Mouse (Mus musculus) mouse embryonic stem cell (cell line): ENCODE measurements around the gene Zfp652.
"Not testable (repeated sequence)": the region's sequence is repeated elsewhere in the genome, so short reads cannot be mapped to it uniquely, and the experiment has no call there.

ENCODE experiments used
- in situ Hi-C, 2 experiments: fragments of 300-500 bp; cut with MboI; formaldehyde crosslinking; loops; 1 replicate in 1 of 2; 3 replicates in 1 of 2; pipeline ENCODE4 v1.14.3; 2019 to 2020; ENCODE audit warnings: low sequenced_read_pairs in 2 of 2, low pct_unique_long_range_greater_than_20kb in 1 of 2, mixed read lengths in 1 of 2; ENCODE audit not compliant: unreplicated experiment in 1 of 2

Gene Zfp652

GRCm38 (mm10) chr11:95712563-95713224 lies at the start of gene Zfp652:
Zfp652 (plus strand) TSS chr11:95712673.
- in situ Hi-C loops = no loop called here

GRCm38 (mm10) chr11:95666529-95667149 lies 45.8 kb upstream of the Zfp652 start, which contains the start of gene Phb:
Phb (plus strand) TSS chr11:95666957.
- in situ Hi-C loops = no loop called here

- in situ Hi-C loops = no loop called here
Observed at GRCm38 (mm10) chr11:95667177-95667576, 45.3 kb upstream of the Zfp652 start.

DNA sequence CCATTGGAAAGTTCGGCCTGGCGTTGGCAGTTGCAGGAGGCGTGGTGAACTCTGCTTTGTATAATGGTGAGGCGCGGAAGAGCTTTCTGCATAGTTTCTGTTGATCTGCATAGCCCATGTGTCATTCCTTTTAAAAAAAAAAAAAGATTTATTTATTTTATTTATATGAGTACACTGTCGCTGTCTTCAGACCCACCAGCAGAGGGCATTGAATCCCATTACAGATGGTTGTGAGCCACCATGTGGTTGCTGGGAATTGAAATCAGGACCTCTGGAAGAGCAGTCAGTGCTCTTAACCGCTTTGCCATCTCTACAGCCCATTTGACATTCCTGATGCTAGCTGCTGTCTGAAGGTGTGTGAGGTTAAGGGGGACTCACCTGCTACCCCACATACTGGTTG lies 44.4 kb upstream of the Zfp652 start:
- in situ Hi-C loops = not testable (repeated sequence)

DNA sequence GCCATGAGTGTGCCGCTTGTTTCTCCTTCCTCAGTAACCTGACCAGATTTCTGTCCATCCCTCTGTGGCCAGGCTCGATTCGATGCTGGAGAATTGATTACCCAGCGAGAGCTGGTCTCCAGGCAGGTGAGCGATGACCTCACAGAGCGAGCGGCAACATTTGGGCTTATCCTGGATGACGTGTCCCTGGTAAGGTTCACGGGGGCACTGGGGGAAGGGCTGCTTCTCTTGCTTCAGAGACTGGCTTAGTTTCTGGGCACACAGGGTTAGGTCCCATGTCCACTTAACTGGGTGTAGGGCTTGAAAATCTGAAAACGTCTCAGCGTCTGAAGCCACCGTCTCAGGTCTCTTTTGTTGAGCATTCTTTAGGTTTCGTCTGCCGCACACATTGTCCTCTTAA lies 37.0 kb upstream of the Zfp652 start:
- in situ Hi-C loops = no loop called here

- in situ Hi-C loops = no loop called here
Observed at GRCm38 (mm10) chr11:95676307-95676706, 36.2 kb upstream of the Zfp652 start.

DNA sequence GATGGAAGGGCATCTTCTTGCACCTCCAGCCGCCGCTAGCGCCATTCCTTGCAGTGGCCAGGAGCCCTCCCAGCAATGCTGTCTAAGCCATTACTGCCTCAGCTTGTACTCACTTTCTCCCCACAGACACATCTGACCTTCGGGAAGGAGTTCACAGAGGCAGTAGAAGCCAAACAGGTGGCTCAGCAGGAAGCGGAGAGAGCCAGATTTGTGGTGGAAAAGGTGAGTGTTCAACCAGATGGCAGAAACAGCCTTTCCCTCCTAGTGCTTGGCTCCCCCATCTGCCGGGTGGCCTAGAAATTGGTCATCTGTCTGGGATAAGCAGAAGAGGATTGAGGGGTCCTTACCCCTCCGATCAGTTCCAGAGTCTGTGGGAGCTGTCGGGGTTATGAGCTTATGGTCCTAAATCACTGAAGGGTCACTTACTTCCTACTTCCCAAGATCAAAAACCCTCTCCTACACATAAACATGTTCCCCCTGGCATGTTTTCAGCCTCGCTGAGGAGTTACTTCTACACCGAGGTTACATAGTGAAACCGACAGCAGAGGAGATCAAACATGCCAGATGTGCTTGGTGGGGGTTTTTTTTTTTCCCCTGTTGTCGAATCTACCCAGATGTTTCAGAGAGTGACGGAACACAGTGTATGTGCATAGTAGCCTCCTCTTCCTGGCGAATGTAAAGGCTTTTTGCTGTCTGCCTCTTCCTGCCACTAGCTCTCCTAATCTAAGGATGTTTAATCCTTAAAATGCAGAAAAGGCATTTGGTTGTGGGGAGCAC lies 34.4 kb upstream of the Zfp652 start:
- in situ Hi-C loops = no loop called here

- in situ Hi-C loops = loop anchor here (5.0 kb wide), 1 partner anchor 70 kb away; no protein-coding TSS in a partner anchor
Observed at GRCm38 (mm10) chr11:95681995-95682601, 30.4 kb upstream of the Zfp652 start.

DNA sequence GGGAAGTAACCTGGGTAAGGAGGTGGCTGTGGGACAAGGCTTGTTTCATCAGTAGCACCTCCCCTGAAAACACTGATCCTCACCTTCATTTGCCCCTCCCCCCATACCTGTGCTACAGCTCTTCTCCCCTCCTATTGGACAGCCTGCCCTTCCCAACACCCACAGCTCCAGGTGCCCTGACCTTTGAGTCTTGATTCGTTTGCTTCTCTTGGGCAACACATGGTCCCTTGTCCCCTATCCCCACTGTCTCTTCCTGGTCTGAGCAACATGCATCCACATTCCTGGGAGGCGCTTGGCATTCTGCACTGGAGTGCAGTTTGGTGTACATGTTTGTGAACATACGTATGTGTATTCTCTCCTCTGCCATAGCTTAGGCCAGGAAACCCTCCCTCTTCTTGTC lies 29.5 kb upstream of the Zfp652 start:
- in situ Hi-C loops = loop anchor here (5.0 kb wide), 1 partner anchor 69 kb away; no protein-coding TSS in a partner anchor

DNA sequence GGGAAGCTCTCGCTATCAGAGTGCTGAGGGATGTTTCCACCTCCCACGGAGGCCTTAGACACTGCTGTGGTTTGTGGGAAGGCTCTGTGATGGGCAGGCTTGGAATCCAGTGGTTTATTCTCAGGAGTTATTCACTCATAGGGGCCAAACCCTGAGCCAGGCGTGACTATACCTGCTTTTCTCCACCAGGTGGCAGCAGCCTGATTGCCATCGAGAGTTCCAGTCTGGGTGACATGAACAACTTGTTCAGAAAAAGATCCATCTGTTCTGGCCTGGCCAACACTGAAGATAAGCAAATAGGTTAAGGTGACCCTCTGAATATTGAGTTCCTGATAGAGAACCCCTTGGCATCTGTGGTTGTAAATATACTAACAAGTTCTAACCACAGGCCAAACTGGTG lies 26.4 kb upstream of the Zfp652 start:
- in situ Hi-C loops = no loop called here

- in situ Hi-C loops = no loop called here
Observed at GRCm38 (mm10) chr11:95687084-95687656, 25.3 kb upstream of the Zfp652 start.

GRCm38 (mm10) chr11:95688515-95688914 lies 24.0 kb upstream of the Zfp652 start:
- in situ Hi-C loops = no loop called here

DNA sequence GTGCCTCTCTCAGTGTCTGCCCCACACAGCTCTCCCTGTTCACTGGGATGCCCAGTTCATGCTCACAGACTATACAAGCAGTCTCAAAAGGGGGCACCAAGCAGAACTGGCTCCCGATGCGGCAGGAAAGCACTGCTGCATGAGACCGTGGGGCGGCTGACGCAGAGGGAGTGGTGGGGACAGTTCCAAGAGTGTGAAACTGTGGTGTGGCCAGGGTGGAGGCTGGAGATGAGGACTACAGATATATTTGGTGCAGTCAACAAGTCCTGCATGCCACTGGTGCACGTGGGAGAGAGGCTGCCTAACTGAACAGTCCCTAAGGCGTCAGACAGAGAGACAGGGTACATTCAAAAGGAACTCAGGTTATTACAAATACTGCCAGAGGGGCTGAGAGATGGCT lies 23.5 kb upstream of the Zfp652 start:
- in situ Hi-C loops = no loop called here

DNA sequence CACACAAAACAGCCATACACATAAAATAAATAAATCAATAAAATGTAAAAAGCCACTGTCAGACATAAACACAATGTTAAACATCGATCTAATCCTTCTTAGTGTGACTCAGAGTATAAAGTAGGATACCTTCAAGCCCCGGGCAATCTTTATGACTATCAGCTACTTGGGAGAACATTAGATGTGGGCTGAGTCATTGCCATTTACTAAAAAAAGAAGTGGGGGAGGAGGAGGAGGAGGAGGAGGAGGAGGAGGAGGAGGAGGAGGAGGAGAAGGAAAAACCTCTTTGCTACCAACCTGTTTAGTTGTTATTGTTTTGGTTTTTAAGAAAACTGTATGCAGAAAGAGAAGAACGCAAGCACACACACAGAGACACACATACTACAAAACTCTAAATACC lies 22.9 kb upstream of the Zfp652 start:
- in situ Hi-C loops = no loop called here

DNA sequence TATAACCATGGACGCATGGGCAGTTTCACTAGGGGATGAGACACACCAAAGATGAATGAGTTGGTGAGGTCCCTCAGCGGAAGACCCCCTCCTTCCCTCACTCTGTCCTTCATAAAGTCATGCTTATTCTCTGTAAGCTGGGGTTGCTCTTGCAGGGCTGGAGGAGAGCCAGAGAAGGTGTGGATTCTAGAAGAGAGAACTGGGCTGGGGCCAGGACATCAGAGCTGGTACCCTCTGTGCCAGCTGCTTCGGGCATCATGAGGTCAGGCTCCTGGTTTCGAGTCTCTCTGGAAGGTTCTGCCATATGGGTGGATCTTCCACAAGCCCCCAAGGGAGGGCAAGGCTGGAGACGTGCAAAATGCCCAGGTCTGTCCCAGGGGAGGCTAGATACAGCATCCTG lies 13.9 kb upstream of the Zfp652 start:
- in situ Hi-C loops = no loop called here

DNA sequence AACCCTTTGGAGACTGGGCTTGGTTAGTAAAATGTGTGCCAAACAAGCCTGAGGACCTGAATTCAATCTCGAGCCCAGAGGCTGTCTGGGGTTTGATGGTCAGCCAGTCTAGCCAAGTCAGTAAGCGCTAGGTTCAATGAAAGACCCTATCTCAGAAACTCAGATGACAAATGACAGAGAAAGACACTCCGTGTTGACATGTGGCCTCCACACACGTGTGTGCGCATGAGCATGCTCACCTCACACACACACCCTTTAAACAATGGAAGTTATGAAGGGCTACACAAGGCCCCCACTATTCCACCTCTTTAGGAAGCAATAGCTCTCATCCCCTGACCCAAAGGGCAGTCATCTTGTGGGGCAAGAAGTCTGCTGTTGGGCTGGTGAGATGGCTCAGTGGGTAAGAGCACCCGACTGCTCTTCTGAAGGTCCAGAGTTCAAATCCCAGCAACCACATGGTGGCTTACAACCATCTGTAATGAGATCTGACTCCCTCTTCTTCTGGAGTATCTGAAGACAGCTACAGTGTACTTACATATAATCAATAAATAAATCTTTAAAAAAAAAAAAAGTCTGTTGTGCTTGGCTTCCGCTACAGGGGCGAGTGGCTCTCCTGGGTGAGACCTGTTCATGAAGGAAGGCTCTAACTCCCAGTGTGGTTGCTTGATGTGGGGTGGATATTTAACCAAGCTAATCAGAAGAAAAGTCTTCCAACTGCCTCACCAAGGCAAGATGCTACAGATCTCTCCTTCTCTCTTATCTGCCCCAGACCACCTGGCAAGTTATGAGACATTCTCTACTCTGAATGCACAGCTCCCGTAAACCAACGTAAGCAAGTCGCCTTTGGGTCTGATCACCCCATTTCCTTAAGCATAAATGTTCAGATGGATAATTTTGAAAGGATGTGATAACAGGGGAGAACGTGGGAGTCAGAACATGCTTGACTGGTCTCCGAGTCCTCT lies 11.4 kb upstream of the Zfp652 start:
- in situ Hi-C loops = no loop called here

GRCm38 (mm10) chr11:95704032-95704969 lies 8.2 kb upstream of the Zfp652 start:
- in situ Hi-C loops = no loop called here
